Mouse (Mus musculus) monocyte, adult 2 months (primary cell): ENCODE measurements around the gene Olfr1323.

ENCODE experiments used
- DNase-seq, 2 experiments: peaks; one replicate each; pipeline ENCODE4 v3.0.0; 2022; ENCODE audit warnings: low spot score in 2 of 2, low read depth in 1 of 2

Gene Olfr1323

GRCm38 (mm10) chrX:50019259-50019658 lies at the start of gene Olfr1323:
Olfr1323 (minus strand) TSS chrX:50019359.
- DNase-seq, result no peak

- DNase-seq, result no peak
These were observed 6.9 kb downstream of the Olfr1323 start for GRCm38 (mm10) chrX:50012242-50012641.
